Mouse (Mus musculus): ENCODE results near the gene Tbck. TPM values are rescaled to one million over a fixed set of nuclear protein-coding genes. Genes with fewer than 3 reads are reported as not detected.

The Tbck gene
- polyA plus RNA-seq, 1 experiment from 2014 or later = 8.5 TPM

GRCm38 (mm10) chr3:132772054-132772453 lies 88.1 kb downstream of the Tbck start:
- Histone ChIP-seq H3K4me1 (replicated peaks; ENCODE audit: control insufficient read depth, insufficient read depth) (no peaks in the 10 kb centered on the region), H3K9me3 (ENCODE audit: control insufficient read depth, low read length) (no peaks in the 10 kb centered on the region), H3K27me3 (ENCODE audit: control insufficient read depth, insufficient read depth, low read length) (no peaks in the 10 kb centered on the region), H3K27ac (replicated peaks) (no peak overlapping the region), H3K9ac (ENCODE audit: low read length) (no peak overlapping the region), H3K36me3 (ENCODE audit: control insufficient read depth, insufficient read depth, low read length) (no peaks in the 10 kb centered on the region; the same call in 1 of the 2 replicates), H3K4me3 (ENCODE audit: low read depth, low read length) (no peak overlapping the region), H3K4me2 (replicated peaks; ENCODE audit: low read depth) (no peak overlapping the region)
- no peak for TF ChIP-seq EP300 (optimal IDR thresholded peaks at IDR 0.05)
- TF ChIP-seq CTCF (IDR thresholded peaks at IDR 0.05; ENCODE audit: low read depth) = no peak
- DNase-seq (ENCODE audit: low spot score) = no peak
- 82% methylated on average over 7 of the region's 7 CpGs for WGBS
- ATAC-seq (ENCODE audit: low FRiP score, low TSS enrichment) = no peak

- no peak for TF ChIP-seq EP300 (optimal IDR thresholded peaks at IDR 0.05)
- TF ChIP-seq CTCF (IDR thresholded peaks at IDR 0.05; ENCODE audit: low read depth) = no peak
- no peak for DNase-seq (ENCODE audit: low spot score)
- 70% methylated on average over 7 of the region's 7 CpGs for WGBS
These were observed 92.7 kb downstream of the Tbck start for GRCm38 (mm10) chr3:132776686-132777085.

GRCm38 (mm10) chr3:132781103-132781502 lies 97.2 kb downstream of the Tbck start:
- Histone ChIP-seq H3K9ac (ENCODE audit: low read length) (no peak overlapping the region), H3K4me1 (replicated peaks; ENCODE audit: control insufficient read depth, insufficient read depth) (no peaks in the 10 kb centered on the region), H3K36me3 (ENCODE audit: control insufficient read depth, insufficient read depth, low read length) (no peaks in the 10 kb centered on the region; the same call in 1 of the 2 replicates), H3K4me3 (ENCODE audit: low read depth, low read length) (no peak overlapping the region), H3K9me3 (ENCODE audit: control insufficient read depth, low read length) (no peaks in the 10 kb centered on the region), H3K4me2 (replicated peaks; ENCODE audit: low read depth) (no peak overlapping the region), H3K27ac (replicated peaks) (no peak overlapping the region), H3K27me3 (ENCODE audit: control insufficient read depth, insufficient read depth, low read length) (no peaks in the 10 kb centered on the region)
- no peak for ATAC-seq (ENCODE audit: low FRiP score, low TSS enrichment)
- TF ChIP-seq CTCF (IDR thresholded peaks at IDR 0.05; ENCODE audit: low read depth) (no peak), EP300 (optimal IDR thresholded peaks at IDR 0.05) (no peak)
- DNase-seq (ENCODE audit: low spot score) = no peak
- 93% methylated on average over 2 of the region's 2 CpGs for WGBS

More at GRCm38 (mm10) chr3:132776686-132777085, 92.7 kb downstream of the Tbck start:
- no peak overlapping the region for H3K4me3 ChIP-seq (ENCODE audit: low read depth, low read length)
- H3K4me2 ChIP-seq (replicated peaks; ENCODE audit: low read depth) = no peak overlapping the region
- no peaks in the 10 kb centered on the region; the same call in 1 of the 2 replicates for H3K36me3 ChIP-seq (ENCODE audit: control insufficient read depth, insufficient read depth, low read length)
- H3K9ac ChIP-seq (ENCODE audit: low read length) = no peak overlapping the region
- H3K4me1 ChIP-seq (replicated peaks; ENCODE audit: control insufficient read depth, insufficient read depth) = no peaks in the 10 kb centered on the region
- H3K27me3 ChIP-seq (ENCODE audit: control insufficient read depth, insufficient read depth, low read length) = no peaks in the 10 kb centered on the region
- ATAC-seq (ENCODE audit: low FRiP score, low TSS enrichment) = no peak
- H3K9me3 ChIP-seq (ENCODE audit: control insufficient read depth, low read length) = no peaks in the 10 kb centered on the region
- no peak overlapping the region for H3K27ac ChIP-seq (replicated peaks)

- Histone ChIP-seq H3K4me1 (replicated peaks; ENCODE audit: control insufficient read depth, insufficient read depth) (no peaks in the 10 kb centered on the region), H3K4me2 (replicated peaks; ENCODE audit: low read depth) (no peak overlapping the region), H3K9ac (ENCODE audit: low read length) (no peak overlapping the region), H3K27me3 (ENCODE audit: control insufficient read depth, insufficient read depth, low read length) (no peaks in the 10 kb centered on the region), H3K36me3 (ENCODE audit: control insufficient read depth, insufficient read depth, low read length) (0 out of 2 replicates have a peak, but pooled peaks cover 3% of the 10 kb centered on the region), H3K27ac (replicated peaks) (no peak overlapping the region), H3K4me3 (ENCODE audit: low read depth, low read length) (no peak overlapping the region), H3K9me3 (ENCODE audit: control insufficient read depth, low read length) (no peaks in the 10 kb centered on the region)
- WGBS = 97% methylated on average over 1 of the region's 1 CpGs
- ATAC-seq (ENCODE audit: low FRiP score, low TSS enrichment) (no peak), DNase-seq (ENCODE audit: low spot score) (no peak)
- no peak for TF ChIP-seq EP300 (optimal IDR thresholded peaks at IDR 0.05)
- no peak for TF ChIP-seq CTCF (IDR thresholded peaks at IDR 0.05; ENCODE audit: low read depth)
These were observed 99.1 kb downstream of the Tbck start for GRCm38 (mm10) chr3:132783087-132783486.

GRCm38 (mm10) chr3:132784732-132785131 lies 100.8 kb downstream of the Tbck start:
- ATAC-seq (ENCODE audit: low FRiP score, low TSS enrichment) (no peak), DNase-seq (ENCODE audit: low spot score) (no peak)
- Histone ChIP-seq H3K4me3 (ENCODE audit: low read depth, low read length) (no peak overlapping the region), H3K4me1 (replicated peaks; ENCODE audit: control insufficient read depth, insufficient read depth) (no peaks in the 10 kb centered on the region), H3K27ac (replicated peaks) (no peak overlapping the region), H3K9ac (ENCODE audit: low read length) (no peak overlapping the region), H3K4me2 (replicated peaks; ENCODE audit: low read depth) (no peak overlapping the region), H3K27me3 (ENCODE audit: control insufficient read depth, insufficient read depth, low read length) (no peaks in the 10 kb centered on the region), H3K9me3 (ENCODE audit: control insufficient read depth, low read length) (no peaks in the 10 kb centered on the region), H3K36me3 (ENCODE audit: control insufficient read depth, insufficient read depth, low read length) (0 out of 2 replicates have a peak, but pooled peaks cover 3% of the 10 kb centered on the region)
- 75% methylated on average over 6 of the region's 6 CpGs for WGBS
- TF ChIP-seq EP300 (optimal IDR thresholded peaks at IDR 0.05) (no peak), CTCF (IDR thresholded peaks at IDR 0.05; ENCODE audit: low read depth) (no peak)

GRCm38 (mm10) chr3:132786690-132787089 lies 102.7 kb downstream of the Tbck start:
- Histone ChIP-seq H3K4me1 (replicated peaks; ENCODE audit: control insufficient read depth, insufficient read depth) (no peaks in the 10 kb centered on the region), H3K27ac (replicated peaks) (no peak overlapping the region), H3K27me3 (ENCODE audit: control insufficient read depth, insufficient read depth, low read length) (no peaks in the 10 kb centered on the region), H3K4me2 (replicated peaks; ENCODE audit: low read depth) (no peak overlapping the region), H3K9ac (ENCODE audit: low read length) (no peak overlapping the region), H3K4me3 (ENCODE audit: low read depth, low read length) (no peak overlapping the region), H3K9me3 (ENCODE audit: control insufficient read depth, low read length) (no peaks in the 10 kb centered on the region), H3K36me3 (ENCODE audit: control insufficient read depth, insufficient read depth, low read length) (0 out of 2 replicates have a peak, but pooled peaks cover 3% of the 10 kb centered on the region)
- 99% methylated on average over 3 of the region's 3 CpGs for WGBS
- TF ChIP-seq CTCF (IDR thresholded peaks at IDR 0.05; ENCODE audit: low read depth) (no peak), EP300 (optimal IDR thresholded peaks at IDR 0.05) (no peak)
- ATAC-seq (ENCODE audit: low FRiP score, low TSS enrichment) (no peak), DNase-seq (ENCODE audit: low spot score) (no peak)
